Mouse (Mus musculus): ENCODE measurements at regions not wholly inside any gene's neighbourhood (a gene's known extent, or its start where the extent isn't known, plus 50 kb on each side); places are given as distances from the start of the nearest gene placed in this dataset.

- H3K4me3 ChIP-seq (replicated peaks; ENCODE audit: extremely low read depth, low read depth, low read length): no peak overlapping the region
- 69% methylated on average over 7 of the region's 7 CpGs for WGBS
- peaks cover 3% of the 10 kb centered on the region; the same call in 1 of the 2 replicates for H3K4me1 ChIP-seq (ENCODE audit: control insufficient read depth, insufficient read depth, low read length)
- no peak for TF ChIP-seq CTCF (IDR thresholded peaks at IDR 0.05; ENCODE audit: insufficient read depth, low read length)
- no peak for TF ChIP-seq POLR2A (IDR thresholded peaks at IDR 0.05; ENCODE audit: borderline replicate concordance, extremely low read depth, low read depth, low read length)
- no peak for DNase-seq
These were observed 386.1 kb downstream of the Cbln4 start for GRCm38 (mm10) chr2:171657125-171657524.

- DNase-seq: no peak
- WGBS: 82% methylated on average over 4 of the region's 4 CpGs
- no peak for TF ChIP-seq POLR2A (IDR thresholded peaks at IDR 0.05; ENCODE audit: borderline replicate concordance, extremely low read depth, low read depth, low read length)
- H3K4me1 ChIP-seq (ENCODE audit: control insufficient read depth, insufficient read depth, low read length): 0 out of 2 replicates have a peak, but pooled peaks cover 1% of the 10 kb centered on the region
- no peak overlapping the region for H3K4me3 ChIP-seq (replicated peaks; ENCODE audit: extremely low read depth, low read depth, low read length)
These were observed 401.5 kb downstream of the Cbln4 start for GRCm38 (mm10) chr2:171641730-171642129.

- no peak for DNase-seq
- H3K4me3 ChIP-seq (replicated peaks; ENCODE audit: extremely low read depth, low read depth, low read length): no peak overlapping the region
- 56% methylated on average over 9 of the region's 9 CpGs for whole genome bisulfite sequencing
- TF ChIP-seq CTCF (IDR thresholded peaks at IDR 0.05; ENCODE audit: insufficient read depth, low read length) (no peak), POLR2A (IDR thresholded peaks at IDR 0.05; ENCODE audit: borderline replicate concordance, extremely low read depth, low read depth, low read length) (no peak)
- H3K4me1 ChIP-seq (ENCODE audit: control insufficient read depth, insufficient read depth, low read length): 0 out of 2 replicates have a peak, but pooled peaks cover 2% of the 10 kb centered on the region
These were observed 402.8 kb downstream of the Cbln4 start for GRCm38 (mm10) chr2:171640478-171640877.

- 0 out of 2 replicates have a peak, but pooled peaks cover 2% of the 10 kb centered on the region for H3K4me1 ChIP-seq (ENCODE audit: control insufficient read depth, insufficient read depth, low read length)
- H3K4me3 ChIP-seq (replicated peaks; ENCODE audit: extremely low read depth, low read depth, low read length): no peak overlapping the region
- DNase-seq: no peak
- TF ChIP-seq POLR2A (IDR thresholded peaks at IDR 0.05; ENCODE audit: borderline replicate concordance, extremely low read depth, low read depth, low read length) (no peak), CTCF (IDR thresholded peaks at IDR 0.05; ENCODE audit: insufficient read depth, low read length) (no peak)
- 87% methylated on average over 6 of the region's 6 CpGs for WGBS
These were observed 404.3 kb downstream of the Cbln4 start for GRCm38 (mm10) chr2:171638931-171639330.

GRCm38 (mm10) chr2:171636837-171637236 lies 406.4 kb downstream of the Cbln4 start:
- no peak for DNase-seq
- Histone ChIP-seq H3K4me1 (ENCODE audit: control insufficient read depth, insufficient read depth, low read length) (0 out of 2 replicates have a peak, but pooled peaks cover 4% of the 10 kb centered on the region), H3K4me3 (replicated peaks; ENCODE audit: extremely low read depth, low read depth, low read length) (no peak overlapping the region)
- TF ChIP-seq CTCF (IDR thresholded peaks at IDR 0.05; ENCODE audit: insufficient read depth, low read length): no peak
- TF ChIP-seq POLR2A (IDR thresholded peaks at IDR 0.05; ENCODE audit: borderline replicate concordance, extremely low read depth, low read depth, low read length): no peak
- WGBS: 26% methylated on average over 6 of the region's 6 CpGs

GRCm38 (mm10) chr2:171633355-171634097 lies 409.7 kb downstream of the Cbln4 start:
- DNase-seq: no peak
- WGBS: 44% methylated on average over 15 of the region's 15 CpGs
- Histone ChIP-seq H3K4me1 (ENCODE audit: control insufficient read depth, insufficient read depth, low read length) (0 out of 2 replicates have a peak, but pooled peaks cover 4% of the 10 kb centered on the region), H3K4me3 (replicated peaks; ENCODE audit: extremely low read depth, low read depth, low read length) (no peak overlapping the region)
- TF ChIP-seq CTCF (IDR thresholded peaks at IDR 0.05; ENCODE audit: insufficient read depth, low read length) (no peak), POLR2A (IDR thresholded peaks at IDR 0.05; ENCODE audit: borderline replicate concordance, extremely low read depth, low read depth, low read length) (no peak)

- no peak for TF ChIP-seq CTCF (IDR thresholded peaks at IDR 0.05; ENCODE audit: insufficient read depth, low read length)
- TF ChIP-seq POLR2A (IDR thresholded peaks at IDR 0.05; ENCODE audit: borderline replicate concordance, extremely low read depth, low read depth, low read length): no peak
- DNase-seq: no peak
- Histone ChIP-seq H3K4me3 (replicated peaks; ENCODE audit: extremely low read depth, low read depth, low read length) (no peak overlapping the region), H3K4me1 (ENCODE audit: control insufficient read depth, insufficient read depth, low read length) (0 out of 2 replicates have a peak, but pooled peaks cover 2% of the 10 kb centered on the region)
- 85% methylated on average over 9 of the region's 9 CpGs for WGBS
These were observed 413.1 kb downstream of the Cbln4 start for GRCm38 (mm10) chr2:171630101-171630715.

GRCm38 (mm10) chr2:171628182-171628850 lies 414.9 kb downstream of the Cbln4 start:
- WGBS: 92% methylated on average over 10 of the region's 10 CpGs
- no peaks in the 10 kb centered on the region for H3K4me1 ChIP-seq (ENCODE audit: control insufficient read depth, insufficient read depth, low read length)
- TF ChIP-seq CTCF (IDR thresholded peaks at IDR 0.05; ENCODE audit: insufficient read depth, low read length): no peak
- no peak for TF ChIP-seq POLR2A (IDR thresholded peaks at IDR 0.05; ENCODE audit: borderline replicate concordance, extremely low read depth, low read depth, low read length)
- DNase-seq: no peak
- H3K4me3 ChIP-seq (replicated peaks; ENCODE audit: extremely low read depth, low read depth, low read length): no peak overlapping the region

- H3K4me1 ChIP-seq (ENCODE audit: control insufficient read depth, insufficient read depth, low read length): peaks cover 2% of the 10 kb centered on the region
- no peak overlapping the region for H3K4me3 ChIP-seq (replicated peaks; ENCODE audit: extremely low read depth, low read depth, low read length)
- 91% methylated on average over 5 of the region's 5 CpGs for WGBS
- TF ChIP-seq CTCF (IDR thresholded peaks at IDR 0.05; ENCODE audit: insufficient read depth, low read length) (no peak), POLR2A (IDR thresholded peaks at IDR 0.05; ENCODE audit: borderline replicate concordance, extremely low read depth, low read depth, low read length) (no peak)
- DNase-seq: no peak
These were observed 422.6 kb downstream of the Cbln4 start for GRCm38 (mm10) chr2:171620668-171621067.

Data from lung, adult 2 months (tissue).